Mouse (Mus musculus): ENCODE results near the gene Nt5c3b. TPM values are rescaled to one million over a fixed set of nuclear protein-coding genes. Genes with fewer than 3 reads are reported as not detected.
A peak's percentile ranks its signal among the peaks of the same experiment; 100 is the strongest.

Nt5c3b gene
- polyA plus RNA-seq (2015; fragmentation: Nextera tagmentation; extraction: Ambion mirVana) = 69.6 and 70.7 TPM in 2 replicates

GRCm38 (mm10) chr11:100441797-100442196 lies at the start of gene Nt5c3b, which contains the start of gene Klhl10:
Nt5c3b (minus strand) TSS chr11:100441808.
Klhl10 (plus strand) TSS chr11:100441917.
- Histone ChIP-seq H3K27ac (replicated peaks) (peak within 1 kb of the TSS; percentile 58; the same call in 1 of the 2 replicates), H3K9ac (ENCODE audit: low read length) (peak within 1 kb of the TSS; percentile 90), H3K4me1 (replicated peaks; ENCODE audit: control insufficient read depth, insufficient read depth) (peaks cover 4% of the 10 kb centered on the region; the same call in 1 of the 2 replicates), H3K27me3 (ENCODE audit: control insufficient read depth, insufficient read depth, low read length) (no peaks in the 10 kb centered on the region), H3K36me3 (ENCODE audit: control insufficient read depth, insufficient read depth, low read length) (no peaks in the 10 kb centered on the region; the same call in 1 of the 2 replicates), H3K4me2 (replicated peaks; ENCODE audit: low read depth) (peak within 1 kb of the TSS; percentile 95), H3K9me3 (ENCODE audit: control insufficient read depth, low read length) (no peaks in the 10 kb centered on the region), H3K4me3 (ENCODE audit: low read depth, low read length) (peak within 1 kb of the TSS; percentile 74)
- ATAC-seq (ENCODE audit: low FRiP score, low TSS enrichment) (no peak), DNase-seq (ENCODE audit: low spot score) (no peak)
- WGBS = 82% methylated on average over 8 of the region's 8 CpGs
- no peak for TF ChIP-seq CTCF (IDR thresholded peaks at IDR 0.05; ENCODE audit: low read depth)
- no peak for TF ChIP-seq EP300 (optimal IDR thresholded peaks at IDR 0.05)

- Histone ChIP-seq H3K36me3 (ENCODE audit: control insufficient read depth, insufficient read depth, low read length) (peaks cover 22% of the 10 kb centered on the region), H3K27ac (replicated peaks) (no peak overlapping the region), H3K4me2 (replicated peaks; ENCODE audit: low read depth) (no peak overlapping the region), H3K9ac (ENCODE audit: low read length) (no peak overlapping the region), H3K4me1 (replicated peaks; ENCODE audit: control insufficient read depth, insufficient read depth) (no peaks in the 10 kb centered on the region), H3K4me3 (ENCODE audit: low read depth, low read length) (no peak overlapping the region), H3K27me3 (ENCODE audit: control insufficient read depth, insufficient read depth, low read length) (no peaks in the 10 kb centered on the region), H3K9me3 (ENCODE audit: control insufficient read depth, low read length) (no peaks in the 10 kb centered on the region)
- DNase-seq (ENCODE audit: low spot score) (no peak), ATAC-seq (ENCODE audit: low FRiP score, low TSS enrichment) (no peak)
- TF ChIP-seq EP300 (optimal IDR thresholded peaks at IDR 0.05) = no peak
- peak; percentile 65 for TF ChIP-seq CTCF (IDR thresholded peaks at IDR 0.05; ENCODE audit: low read depth)
- 90% methylated on average over 6 of the region's 6 CpGs for WGBS
Measured at GRCm38 (mm10) chr11:100490951-100491350, 49.3 kb upstream of the Nt5c3b start.

GRCm38 (mm10) chr11:100485801-100486538 lies 44.4 kb upstream of the Nt5c3b start:
- Histone ChIP-seq H3K27ac (replicated peaks) (no peak overlapping the region), H3K9ac (ENCODE audit: low read length) (no peak overlapping the region), H3K36me3 (ENCODE audit: control insufficient read depth, insufficient read depth, low read length) (peaks cover 34% of the 10 kb centered on the region), H3K4me1 (replicated peaks; ENCODE audit: control insufficient read depth, insufficient read depth) (no peaks in the 10 kb centered on the region), H3K27me3 (ENCODE audit: control insufficient read depth, insufficient read depth, low read length) (no peaks in the 10 kb centered on the region), H3K4me3 (ENCODE audit: low read depth, low read length) (no peak overlapping the region), H3K4me2 (replicated peaks; ENCODE audit: low read depth) (no peak overlapping the region), H3K9me3 (ENCODE audit: control insufficient read depth, low read length) (no peaks in the 10 kb centered on the region)
- DNase-seq (ENCODE audit: low spot score) = peak; percentile 25
- TF ChIP-seq CTCF (IDR thresholded peaks at IDR 0.05; ENCODE audit: low read depth) = peak; percentile 81
- TF ChIP-seq EP300 (optimal IDR thresholded peaks at IDR 0.05) = no peak
- ATAC-seq (ENCODE audit: low FRiP score, low TSS enrichment) = peak; percentile 47; the same call in 1 of the 2 replicates
- 79% methylated on average over 8 of the region's 8 CpGs for WGBS

- DNase-seq (ENCODE audit: low spot score) (no peak), ATAC-seq (ENCODE audit: low FRiP score, low TSS enrichment) (no peak)
- Histone ChIP-seq H3K4me2 (replicated peaks; ENCODE audit: low read depth) (no peak overlapping the region), H3K4me3 (ENCODE audit: low read depth, low read length) (no peak overlapping the region), H3K27me3 (ENCODE audit: control insufficient read depth, insufficient read depth, low read length) (no peaks in the 10 kb centered on the region), H3K9ac (ENCODE audit: low read length) (no peak overlapping the region), H3K9me3 (ENCODE audit: control insufficient read depth, low read length) (no peaks in the 10 kb centered on the region), H3K4me1 (replicated peaks; ENCODE audit: control insufficient read depth, insufficient read depth) (no peaks in the 10 kb centered on the region), H3K27ac (replicated peaks) (no peak overlapping the region), H3K36me3 (ENCODE audit: control insufficient read depth, insufficient read depth, low read length) (peaks cover 45% of the 10 kb centered on the region)
- WGBS = 93% methylated on average over 3 of the region's 3 CpGs
- no peak for TF ChIP-seq CTCF (IDR thresholded peaks at IDR 0.05; ENCODE audit: low read depth)
- TF ChIP-seq EP300 (optimal IDR thresholded peaks at IDR 0.05) = no peak
Measured at GRCm38 (mm10) chr11:100484461-100484860, 42.9 kb upstream of the Nt5c3b start.

GRCm38 (mm10) chr11:100479152-100479551 lies 37.5 kb upstream of the Nt5c3b start:
- no peak overlapping the region for H3K9ac ChIP-seq (ENCODE audit: low read length)
- peaks cover 40% of the 10 kb centered on the region for H3K36me3 ChIP-seq (ENCODE audit: control insufficient read depth, insufficient read depth, low read length)
- no peaks in the 10 kb centered on the region for H3K4me1 ChIP-seq (replicated peaks; ENCODE audit: control insufficient read depth, insufficient read depth)
- WGBS = 60% methylated on average over 7 of the region's 7 CpGs
- H3K27ac ChIP-seq (replicated peaks) = no peak overlapping the region
- no peaks in the 10 kb centered on the region for H3K9me3 ChIP-seq (ENCODE audit: control insufficient read depth, low read length)
- ATAC-seq (ENCODE audit: low FRiP score, low TSS enrichment) = no peak
- no peak for TF ChIP-seq CTCF (IDR thresholded peaks at IDR 0.05; ENCODE audit: low read depth)
- no peak for TF ChIP-seq EP300 (optimal IDR thresholded peaks at IDR 0.05)
- H3K27me3 ChIP-seq (ENCODE audit: control insufficient read depth, insufficient read depth, low read length) = no peaks in the 10 kb centered on the region
- no peak for DNase-seq (ENCODE audit: low spot score)
- H3K4me2 ChIP-seq (replicated peaks; ENCODE audit: low read depth) = no peak overlapping the region
- no peak overlapping the region for H3K4me3 ChIP-seq (ENCODE audit: low read depth, low read length)

- H3K9me3 ChIP-seq (ENCODE audit: control insufficient read depth, low read length) = no peaks in the 10 kb centered on the region
- H3K9ac ChIP-seq (ENCODE audit: low read length) = no peak overlapping the region
- no peak for ATAC-seq (ENCODE audit: low FRiP score, low TSS enrichment)
- DNase-seq (ENCODE audit: low spot score) = no peak
- 0 out of 2 replicates have a peak, but pooled peaks cover under 1% of the 10 kb centered on the region for H3K4me1 ChIP-seq (replicated peaks; ENCODE audit: control insufficient read depth, insufficient read depth)
- H3K4me2 ChIP-seq (replicated peaks; ENCODE audit: low read depth) = no peak overlapping the region
- no peaks in the 10 kb centered on the region for H3K27me3 ChIP-seq (ENCODE audit: control insufficient read depth, insufficient read depth, low read length)
- H3K27ac ChIP-seq (replicated peaks) = no peak overlapping the region
- 77% methylated on average over 5 of the region's 5 CpGs for WGBS
- no peak overlapping the region for H3K4me3 ChIP-seq (ENCODE audit: low read depth, low read length)
- peaks cover 25% of the 10 kb centered on the region for H3K36me3 ChIP-seq (ENCODE audit: control insufficient read depth, insufficient read depth, low read length)
- no peak for TF ChIP-seq CTCF (IDR thresholded peaks at IDR 0.05; ENCODE audit: low read depth)
- no peak for TF ChIP-seq EP300 (optimal IDR thresholded peaks at IDR 0.05)
Measured at GRCm38 (mm10) chr11:100476281-100476680, 34.7 kb upstream of the Nt5c3b start.
